Mouse (Mus musculus): Measurements from ENCODE around the gene Gm11037. TPM values are rescaled to one million over a fixed set of nuclear protein-coding genes. Genes with fewer than 3 reads are reported as not detected.

Gene Gm11037
- polyA plus RNA-seq, 1 experiment from 2014 or later: not detected

GRCm38 (mm10) chr2:131125157-131125963 is 7.9 kb upstream of the Gm11037 start:
- no peaks in the 10 kb centered on the region for H3K27me3 ChIP-seq (ENCODE audit: control insufficient read depth, insufficient read depth, low read length)
- no peak for ATAC-seq (ENCODE audit: low FRiP score)
- H3K27ac ChIP-seq (ENCODE audit: low read depth, low read length): no peak overlapping the region
- no peaks in the 10 kb centered on the region for H3K36me3 ChIP-seq (ENCODE audit: control insufficient read depth, insufficient read depth, low read length)
- 93% methylated on average over 9 of the region's 9 CpGs for WGBS
- H3K4me2 ChIP-seq (replicated peaks; ENCODE audit: low read depth, low read length): no peak overlapping the region
- no peak overlapping the region for H3K9ac ChIP-seq (ENCODE audit: low read depth, low read length)
- H3K4me3 ChIP-seq (ENCODE audit: low read depth, low read length): no peak overlapping the region
- no peaks in the 10 kb centered on the region for H3K9me3 ChIP-seq (ENCODE audit: control insufficient read depth, low read length)
- H3K4me1 ChIP-seq (replicated peaks; ENCODE audit: control insufficient read depth, insufficient read depth, low read length): peaks cover 9% of the 10 kb centered on the region; the same call in 1 of the 2 replicates
- no peak for DNase-seq (ENCODE audit: low spot score)

GRCm38 (mm10) chr2:131125964-131126815 is 7.1 kb upstream of the Gm11037 start:
- ATAC-seq (ENCODE audit: low FRiP score) (peak; percentile 36; the same call in 1 of the 2 replicates), DNase-seq (ENCODE audit: low spot score) (no peak)
- H3K4me1 ChIP-seq (replicated peaks; ENCODE audit: control insufficient read depth, insufficient read depth, low read length): peaks cover 9% of the 10 kb centered on the region; the same call in 1 of the 2 replicates
- peak overlapping the region; percentile 72; the same call in 1 of the 2 replicates for H3K4me2 ChIP-seq (replicated peaks; ENCODE audit: low read depth, low read length)
- no peak overlapping the region for H3K9ac ChIP-seq (ENCODE audit: low read depth, low read length)
- no peaks in the 10 kb centered on the region for H3K9me3 ChIP-seq (ENCODE audit: control insufficient read depth, low read length)
- H3K36me3 ChIP-seq (ENCODE audit: control insufficient read depth, insufficient read depth, low read length): no peaks in the 10 kb centered on the region
- 0 out of 2 replicates have a peak overlapping the region, but pooled peaks have one; percentile 24 for H3K27ac ChIP-seq (ENCODE audit: low read depth, low read length)
- no peak overlapping the region for H3K4me3 ChIP-seq (ENCODE audit: low read depth, low read length)
- no peaks in the 10 kb centered on the region for H3K27me3 ChIP-seq (ENCODE audit: control insufficient read depth, insufficient read depth, low read length)
- WGBS: 32% methylated on average over 9 of the region's 9 CpGs

GRCm38 (mm10) chr2:131127161-131127730 is 6.1 kb upstream of the Gm11037 start, which contains the start of gene Hspa12b:
TSS of gene Hspa12b (plus strand) at chr2:131127280.
- Histone ChIP-seq H3K4me1 (replicated peaks; ENCODE audit: control insufficient read depth, insufficient read depth, low read length) (peaks cover 9% of the 10 kb centered on the region; the same call in 1 of the 2 replicates), H3K27me3 (ENCODE audit: control insufficient read depth, insufficient read depth, low read length) (no peaks in the 10 kb centered on the region), H3K36me3 (ENCODE audit: control insufficient read depth, insufficient read depth, low read length) (no peaks in the 10 kb centered on the region), H3K4me3 (ENCODE audit: low read depth, low read length) (peak within 1 kb of the TSS; percentile 38), H3K4me2 (replicated peaks; ENCODE audit: low read depth, low read length) (peak within 1 kb of the TSS; percentile 72), H3K9me3 (ENCODE audit: control insufficient read depth, low read length) (no peaks in the 10 kb centered on the region), H3K27ac (ENCODE audit: low read depth, low read length) (peak within 1 kb of the TSS; percentile 24; the same call in 1 of the 2 replicates), H3K9ac (ENCODE audit: low read depth, low read length) (peak within 1 kb of the TSS; percentile 72)
- ATAC-seq (ENCODE audit: low FRiP score) (peak; percentile 88), DNase-seq (ENCODE audit: low spot score) (peak; percentile 73)
- under 1% methylated on average over 28 of the region's 28 CpGs for WGBS

GRCm38 (mm10) chr2:131128211-131128610 is 5.1 kb upstream of the Gm11037 start:
- ATAC-seq (ENCODE audit: low FRiP score): no peak
- H3K27ac ChIP-seq (ENCODE audit: low read depth, low read length): no peak overlapping the region

GRCm38 (mm10) chr2:131128636-131129157 is 4.6 kb upstream of the Gm11037 start:
- Histone ChIP-seq H3K9ac (ENCODE audit: low read depth, low read length) (no peak overlapping the region), H3K4me2 (replicated peaks; ENCODE audit: low read depth, low read length) (0 out of 2 replicates have a peak overlapping the region, but pooled peaks have one; percentile 72), H3K9me3 (ENCODE audit: control insufficient read depth, low read length) (no peaks in the 10 kb centered on the region), H3K4me1 (replicated peaks; ENCODE audit: control insufficient read depth, insufficient read depth, low read length) (peaks cover 9% of the 10 kb centered on the region; the same call in 1 of the 2 replicates), H3K4me3 (ENCODE audit: low read depth, low read length) (no peak overlapping the region), H3K36me3 (ENCODE audit: control insufficient read depth, insufficient read depth, low read length) (no peaks in the 10 kb centered on the region), H3K27me3 (ENCODE audit: control insufficient read depth, insufficient read depth, low read length) (no peaks in the 10 kb centered on the region), H3K27ac (ENCODE audit: low read depth, low read length) (no peak overlapping the region)
- ATAC-seq (ENCODE audit: low FRiP score) (no peak), DNase-seq (ENCODE audit: low spot score) (no peak)
- WGBS: 85% methylated on average over 3 of the region's 3 CpGs

More at GRCm38 (mm10) chr2:131128211-131128610, 5.1 kb upstream of the Gm11037 start:
- no peak overlapping the region for H3K9ac ChIP-seq (ENCODE audit: low read depth, low read length)
- peaks cover 9% of the 10 kb centered on the region; the same call in 1 of the 2 replicates for H3K4me1 ChIP-seq (replicated peaks; ENCODE audit: control insufficient read depth, insufficient read depth, low read length)
- peak overlapping the region; percentile 38; the same call in 1 of the 2 replicates for H3K4me3 ChIP-seq (ENCODE audit: low read depth, low read length)
- no peaks in the 10 kb centered on the region for H3K36me3 ChIP-seq (ENCODE audit: control insufficient read depth, insufficient read depth, low read length)
- no peak for DNase-seq (ENCODE audit: low spot score)
- 88% methylated on average over 5 of the region's 5 CpGs for WGBS
- no peaks in the 10 kb centered on the region for H3K27me3 ChIP-seq (ENCODE audit: control insufficient read depth, insufficient read depth, low read length)
- peak overlapping the region; percentile 72; the same call in 1 of the 2 replicates for H3K4me2 ChIP-seq (replicated peaks; ENCODE audit: low read depth, low read length)
- no peaks in the 10 kb centered on the region for H3K9me3 ChIP-seq (ENCODE audit: control insufficient read depth, low read length)

GRCm38 (mm10) chr2:131129836-131130235 is 3.5 kb upstream of the Gm11037 start:
- Histone ChIP-seq H3K27me3 (ENCODE audit: control insufficient read depth, insufficient read depth, low read length) (no peaks in the 10 kb centered on the region), H3K4me2 (replicated peaks; ENCODE audit: low read depth, low read length) (no peak overlapping the region), H3K4me1 (replicated peaks; ENCODE audit: control insufficient read depth, insufficient read depth, low read length) (peaks cover 9% of the 10 kb centered on the region; the same call in 1 of the 2 replicates), H3K4me3 (ENCODE audit: low read depth, low read length) (no peak overlapping the region), H3K36me3 (ENCODE audit: control insufficient read depth, insufficient read depth, low read length) (no peaks in the 10 kb centered on the region), H3K27ac (ENCODE audit: low read depth, low read length) (no peak overlapping the region), H3K9me3 (ENCODE audit: control insufficient read depth, low read length) (no peaks in the 10 kb centered on the region), H3K9ac (ENCODE audit: low read depth, low read length) (no peak overlapping the region)
- WGBS: 86% methylated on average over 5 of the region's 5 CpGs
- no peak for ATAC-seq (ENCODE audit: low FRiP score)
- no peak for DNase-seq (ENCODE audit: low spot score)

GRCm38 (mm10) chr2:131130849-131131248 is 2.4 kb upstream of the Gm11037 start:
- Histone ChIP-seq H3K36me3 (ENCODE audit: control insufficient read depth, insufficient read depth, low read length) (no peaks in the 10 kb centered on the region), H3K27ac (ENCODE audit: low read depth, low read length) (no peak overlapping the region), H3K4me2 (replicated peaks; ENCODE audit: low read depth, low read length) (no peak overlapping the region), H3K4me1 (replicated peaks; ENCODE audit: control insufficient read depth, insufficient read depth, low read length) (peaks cover 9% of the 10 kb centered on the region; the same call in 1 of the 2 replicates), H3K9me3 (ENCODE audit: control insufficient read depth, low read length) (no peaks in the 10 kb centered on the region), H3K9ac (ENCODE audit: low read depth, low read length) (no peak overlapping the region), H3K4me3 (ENCODE audit: low read depth, low read length) (no peak overlapping the region), H3K27me3 (ENCODE audit: control insufficient read depth, insufficient read depth, low read length) (no peaks in the 10 kb centered on the region)
- DNase-seq (ENCODE audit: low spot score) (no peak), ATAC-seq (ENCODE audit: low FRiP score) (no peak)
- 85% methylated on average over 2 of the region's 2 CpGs for WGBS

All from hindbrain, embryonic 11.5 days (tissue).